Mouse (Mus musculus) forebrain, embryonic 14.5 days (tissue): ENCODE measurements at regions not wholly inside any gene's neighbourhood (a gene's known extent, or its start where the extent isn't known, plus 50 kb on each side); places are given as distances from the start of the nearest gene placed in this dataset.

Experiments
- ATAC-seq: fragments of 200-750 bp; cut with Nextera tagmentation; 2 replicates; pipeline ENCODE4 v1.8.0; 2017; ENCODE audit warnings: mild to moderate bottlenecking, moderate library complexity
- DNase-seq: peaks from one replicate; pipeline ENCODE4 v3.0.0-alpha.2; 2015; ENCODE audit warnings: low spot score
- H3K27ac ChIP-seq: fragments of 300-500 bp; sonication (generic); 2 replicates; pipeline ENCODE4 v1.5.1; 2014; ENCODE audit warnings: low read depth, mild to moderate bottlenecking, control low read depth, low read length, moderate library complexity
- H3K27me3 ChIP-seq: fragments of 300-500 bp; sonication (generic); replicated peaks from 2 replicates; pipeline ENCODE4 v1.6.1; 2014; ENCODE audit warnings: low read length, control low read depth, mixed read lengths; ENCODE audit not compliant: control insufficient read depth, insufficient read depth
- H3K36me3 ChIP-seq: fragments of 300-500 bp; sonication (generic); 2 replicates; pipeline ENCODE4 v1.6.1; 2014; ENCODE audit warnings: low read length, control low read depth; ENCODE audit not compliant: control insufficient read depth, insufficient read depth
- H3K4me1 ChIP-seq: fragments of 300-500 bp; sonication (generic); 2 replicates; pipeline ENCODE4 v1.6.1; 2014; ENCODE audit warnings: antibody characterized with exemption, low read length, control low read depth; ENCODE audit not compliant: control insufficient read depth, insufficient read depth
- H3K4me2 ChIP-seq: fragments of 300-500 bp; sonication (generic); 2 replicates; pipeline ENCODE4 v1.6.1; 2014; ENCODE audit warnings: mild to moderate bottlenecking, control low read depth, low read length
- H3K4me3 ChIP-seq: fragments of 300-500 bp; sonication (generic); 2 replicates; pipeline ENCODE4 v1.5.1; 2014; ENCODE audit warnings: low read depth, low read length, control low read depth
- H3K9ac ChIP-seq: fragments of 300-500 bp; sonication (generic); 2 replicates; pipeline ENCODE4 v1.6.1; 2014; ENCODE audit warnings: mild to moderate bottlenecking, low read length, control low read depth, moderate library complexity
- H3K9me3 ChIP-seq: fragments of 300-500 bp; sonication (generic); replicated peaks from 2 replicates; pipeline ENCODE4 v1.6.1; 2016; ENCODE audit warnings: low read length, control low read depth, mixed read lengths; ENCODE audit not compliant: control insufficient read depth
- WGBS: fragments of 180-500 bp; shearing (Covaris S2); extraction: QIAGEN DNeasy Blood & Tissue Kit; methylation state at CpG from one replicate; pipeline ENCODE4 v1.1.7; 2014; 5-methylcytosine and 5-hydroxymethylcytosine counted together

DNA sequence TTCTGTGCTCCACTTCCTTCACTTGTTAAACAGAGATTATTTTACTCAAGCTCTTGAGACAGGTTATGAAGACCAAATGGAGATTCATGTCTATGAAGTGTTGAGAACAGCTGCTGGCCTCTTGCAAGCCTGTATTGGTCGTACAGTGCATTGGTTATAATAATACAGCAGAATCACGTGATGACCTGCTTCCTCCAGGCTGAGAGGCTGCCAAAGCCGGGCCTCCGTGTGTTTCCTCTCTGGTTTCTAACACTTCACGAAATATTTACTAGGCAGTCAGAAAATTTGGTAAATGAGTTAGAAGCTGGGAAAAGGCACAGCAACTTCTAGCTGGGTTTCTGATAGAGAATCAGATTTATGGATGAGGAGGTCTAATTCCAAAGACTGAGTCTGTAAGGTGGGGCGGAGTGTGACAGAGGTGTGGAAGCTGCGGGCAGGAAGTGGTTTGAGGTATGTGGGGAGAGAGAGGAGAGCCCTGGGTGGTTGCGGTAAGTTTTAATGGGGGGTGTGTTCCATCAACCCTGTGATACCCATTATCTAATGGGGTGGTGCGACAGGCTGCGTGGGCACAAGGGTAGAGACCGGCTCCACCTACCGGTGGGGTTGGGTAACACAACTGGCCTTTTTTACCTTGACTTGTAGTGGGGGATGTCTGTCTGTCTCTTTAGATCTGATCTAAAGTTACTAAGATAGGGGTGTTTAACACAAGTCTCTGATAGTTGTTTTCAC is 159.5 kb downstream of the Plpp3 start:
- WGBS, result 83% methylated on average over 12 of the region's 12 CpGs
- DNase-seq, result no peak
- ATAC-seq, result no peak
- H3K9ac ChIP-seq, result no peak overlapping the region
- no peaks in the 10 kb centered on the region for H3K4me1 ChIP-seq
- H3K27ac ChIP-seq, result no peak overlapping the region
- no peaks in the 10 kb centered on the region for H3K9me3 ChIP-seq
- H3K4me3 ChIP-seq, result no peak overlapping the region
- H3K36me3 ChIP-seq, result no peaks in the 10 kb centered on the region
- H3K4me2 ChIP-seq, result no peak overlapping the region
- H3K27me3 ChIP-seq, result no peaks in the 10 kb centered on the region

GRCm38 (mm10) chr4:105318421-105318820 is 161.3 kb downstream of the Plpp3 start:
- Histone ChIP-seq H3K4me2 (no peak overlapping the region), H3K4me1 (no peaks in the 10 kb centered on the region), H3K9me3 (no peaks in the 10 kb centered on the region), H3K36me3 (no peaks in the 10 kb centered on the region), H3K4me3 (no peak overlapping the region), H3K27me3 (no peaks in the 10 kb centered on the region), H3K9ac (no peak overlapping the region), H3K27ac (no peak overlapping the region)
- DNase-seq (no peak), ATAC-seq (no peak)
- 91% methylated on average over 2 of the region's 2 CpGs for WGBS

- 56% methylated on average over 1 of the region's 1 CpGs for WGBS
These were observed 166.3 kb downstream of the Plpp3 start for GRCm38 (mm10) chr4:105323446-105323845.

GRCm38 (mm10) chr4:105326989-105327388 is 169.8 kb downstream of the Plpp3 start:
- no peaks in the 10 kb centered on the region for H3K36me3 ChIP-seq
- H3K9ac ChIP-seq, result no peak overlapping the region
- DNase-seq, result no peak
- no peaks in the 10 kb centered on the region for H3K9me3 ChIP-seq
- H3K4me2 ChIP-seq, result no peak overlapping the region
- 28% methylated on average over 3 of the region's 3 CpGs for WGBS
- no peak for ATAC-seq
- no peaks in the 10 kb centered on the region for H3K4me1 ChIP-seq
- H3K27me3 ChIP-seq, result no peaks in the 10 kb centered on the region
- no peak overlapping the region for H3K27ac ChIP-seq
- H3K4me3 ChIP-seq, result no peak overlapping the region

More at GRCm38 (mm10) chr4:105323446-105323845, 166.3 kb downstream of the Plpp3 start:
- no peak overlapping the region for H3K4me3 ChIP-seq
- no peaks in the 10 kb centered on the region for H3K4me1 ChIP-seq
- H3K9me3 ChIP-seq, result no peaks in the 10 kb centered on the region
- DNase-seq, result no peak
- no peaks in the 10 kb centered on the region for H3K36me3 ChIP-seq
- H3K27me3 ChIP-seq, result no peaks in the 10 kb centered on the region
- H3K9ac ChIP-seq, result no peak overlapping the region
- no peak for ATAC-seq
- H3K27ac ChIP-seq, result no peak overlapping the region
- no peak overlapping the region for H3K4me2 ChIP-seq

GRCm38 (mm10) chr4:105327711-105328471 is 170.7 kb downstream of the Plpp3 start:
- Histone ChIP-seq H3K9me3 (no peaks in the 10 kb centered on the region), H3K36me3 (no peaks in the 10 kb centered on the region), H3K9ac (no peak overlapping the region), H3K4me2 (no peak overlapping the region), H3K27me3 (no peaks in the 10 kb centered on the region), H3K4me3 (no peak overlapping the region), H3K27ac (no peak overlapping the region), H3K4me1 (no peaks in the 10 kb centered on the region)
- 40% methylated on average over 5 of the region's 5 CpGs for WGBS
- ATAC-seq, result no peak
- DNase-seq, result no peak

DNA sequence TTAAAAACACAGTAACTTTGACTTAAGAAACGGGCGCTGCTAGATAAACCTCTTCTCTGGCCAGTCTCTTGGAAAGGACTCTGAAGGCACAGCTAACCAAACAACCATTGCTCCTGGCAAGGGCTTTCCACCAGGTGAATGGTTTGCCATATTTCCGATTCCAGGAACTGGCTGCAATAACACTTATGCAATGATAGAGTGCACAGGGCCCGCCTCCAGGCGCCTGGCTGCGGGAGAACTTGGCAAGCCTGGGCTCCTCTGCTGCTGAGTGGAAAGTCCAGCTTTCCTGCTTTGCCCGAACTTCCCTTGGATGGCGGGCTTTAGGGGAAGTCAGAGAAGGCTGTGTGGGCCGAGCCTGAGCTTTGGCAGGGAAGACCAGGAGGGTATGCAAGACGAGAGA is 171.6 kb downstream of the Plpp3 start:
- Histone ChIP-seq H3K27ac (no peak overlapping the region), H3K9ac (no peak overlapping the region), H3K9me3 (no peaks in the 10 kb centered on the region), H3K4me2 (no peak overlapping the region), H3K4me3 (no peak overlapping the region), H3K36me3 (no peaks in the 10 kb centered on the region), H3K27me3 (no peaks in the 10 kb centered on the region), H3K4me1 (no peaks in the 10 kb centered on the region)
- 76% methylated on average over 10 of the region's 10 CpGs for WGBS
- ATAC-seq (no peak), DNase-seq (peak; percentile 19)

DNA sequence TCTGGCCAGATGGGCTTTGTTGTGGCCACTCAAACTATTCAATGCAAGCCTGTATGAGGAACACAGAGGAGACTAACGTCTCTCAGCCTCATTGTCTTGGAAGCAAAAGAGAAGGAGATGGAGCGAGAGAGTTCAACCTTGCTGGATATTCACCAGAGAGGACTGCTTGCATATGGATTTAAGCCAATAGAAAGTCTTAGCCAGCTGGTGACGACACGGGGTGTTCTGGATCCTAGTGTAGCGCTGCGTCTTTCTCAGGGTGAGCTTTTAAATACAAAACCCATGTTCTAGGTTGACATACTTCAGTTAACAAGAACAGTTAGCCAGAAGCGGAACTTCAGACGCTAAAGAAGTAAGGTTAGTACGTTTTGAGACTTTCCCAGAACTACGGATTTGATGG is 174.9 kb downstream of the Plpp3 start:
- Histone ChIP-seq H3K9ac (no peak overlapping the region), H3K4me2 (no peak overlapping the region), H3K9me3 (no peaks in the 10 kb centered on the region), H3K4me3 (no peak overlapping the region), H3K27me3 (no peaks in the 10 kb centered on the region), H3K27ac (no peak overlapping the region), H3K4me1 (peaks cover 3% of the 10 kb centered on the region; the same call in 1 of the 2 replicates), H3K36me3 (no peaks in the 10 kb centered on the region)
- DNase-seq (no peak), ATAC-seq (no peak)
- 83% methylated on average over 10 of the region's 10 CpGs for WGBS

DNA sequence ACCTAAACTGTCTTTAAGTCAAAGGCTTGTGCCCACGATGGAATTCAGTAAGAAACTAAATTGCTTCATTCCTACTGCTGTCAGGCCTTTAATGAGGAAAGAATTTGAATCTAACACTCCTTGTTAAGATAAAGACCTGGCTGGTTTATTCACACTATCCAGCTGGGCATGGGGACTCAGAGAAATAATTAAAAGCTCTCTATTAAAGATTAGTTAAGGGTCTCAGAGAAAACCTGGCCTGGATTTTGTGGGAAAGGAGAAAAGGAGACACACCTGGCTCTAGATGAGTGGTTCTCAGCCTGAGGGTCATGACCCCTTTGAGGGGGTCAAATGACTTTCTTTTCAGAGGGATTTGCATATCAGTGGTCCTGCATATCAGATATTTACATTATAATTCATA is 178.7 kb downstream of the Plpp3 start:
- 5% methylated on average over 1 of the region's 1 CpGs for WGBS
- ATAC-seq (peak; percentile 34; the same call in 1 of the 2 replicates), DNase-seq (peak; percentile 77)
- Histone ChIP-seq H3K27me3 (no peaks in the 10 kb centered on the region), H3K4me2 (no peak overlapping the region), H3K9ac (no peak overlapping the region), H3K9me3 (no peaks in the 10 kb centered on the region), H3K27ac (peak overlapping the region; percentile 50; the same call in 1 of the 2 replicates), H3K4me3 (no peak overlapping the region), H3K36me3 (no peaks in the 10 kb centered on the region), H3K4me1 (peaks cover 3% of the 10 kb centered on the region; the same call in 1 of the 2 replicates)

GRCm38 (mm10) chr4:105336557-105336956 is 179.4 kb downstream of the Plpp3 start:
- Histone ChIP-seq H3K36me3 (no peaks in the 10 kb centered on the region), H3K4me2 (no peak overlapping the region), H3K4me3 (no peak overlapping the region), H3K9me3 (no peaks in the 10 kb centered on the region), H3K27me3 (no peaks in the 10 kb centered on the region), H3K27ac (no peak overlapping the region), H3K4me1 (peaks cover 3% of the 10 kb centered on the region; the same call in 1 of the 2 replicates), H3K9ac (no peak overlapping the region)
- 63% methylated on average over 4 of the region's 4 CpGs for WGBS
- ATAC-seq (no peak), DNase-seq (no peak)
